Mouse (Mus musculus) heart, embryonic 16.5 days (tissue): ENCODE data around the gene Xylt2. TPM values are rescaled to one million over a fixed set of nuclear protein-coding genes. Genes with fewer than 3 reads are reported as not detected.

Experiments
- ATAC-seq: fragments of 200-750 bp; cut with Nextera tagmentation; replicated peaks from 2 replicates; pipeline ENCODE4 v1.8.0; 2017; ENCODE audit warnings: moderate number of reproducible peaks; ENCODE audit not compliant: insufficient read depth, low FRiP score; ENCODE audit errors: extremely low read depth
- H3K27ac ChIP-seq: fragments of 300-500 bp; sonication (generic); 2 replicates; pipeline ENCODE4 v1.5.1; 2014; ENCODE audit warnings: mild to moderate bottlenecking, low read length, control low read depth, moderate library complexity
- H3K27me3 ChIP-seq: fragments of 300-500 bp; sonication (generic); 2 replicates; pipeline ENCODE4 v1.6.1; 2014; ENCODE audit warnings: low read length, mixed read lengths; ENCODE audit not compliant: control insufficient read depth, insufficient read depth
- H3K36me3 ChIP-seq: fragments of 300-500 bp; sonication (generic); 2 replicates; pipeline ENCODE4 v1.6.1; 2014; ENCODE audit not compliant: control insufficient read depth, insufficient read depth
- H3K4me1 ChIP-seq: fragments of 300-500 bp; sonication (generic); 2 replicates; pipeline ENCODE4 v1.6.1; 2014; ENCODE audit warnings: low read length, mixed read lengths; ENCODE audit not compliant: control insufficient read depth, insufficient read depth
- H3K4me2 ChIP-seq: fragments of 300-500 bp; sonication (generic); 2 replicates; pipeline ENCODE4 v1.6.1; 2014; ENCODE audit warnings: low read depth, mild to moderate bottlenecking, control low read depth, low read length
- H3K4me3 ChIP-seq: fragments of 300-500 bp; sonication (generic); 2 replicates; pipeline ENCODE4 v1.5.1; 2014; ENCODE audit warnings: mild to moderate bottlenecking, control low read depth, low read length
- H3K9ac ChIP-seq: fragments of 300-500 bp; sonication (generic); 2 replicates; pipeline ENCODE4 v1.6.1; 2014; ENCODE audit warnings: low read length, control low read depth
- H3K9me3 ChIP-seq: fragments of 300-500 bp; sonication (generic); replicated peaks from 2 replicates; pipeline ENCODE4 v1.6.1; 2016; ENCODE audit warnings: low read length; ENCODE audit not compliant: control insufficient read depth
- WGBS: fragments of 180-500 bp; shearing (Covaris S2); extraction: QIAGEN DNeasy Blood & Tissue Kit; methylation state at CpG from one replicate; pipeline ENCODE4 v1.1.7; 2014; 5-methylcytosine and 5-hydroxymethylcytosine counted together
- polyA plus RNA-seq: library from polyadenylated mRNA; unstranded; fragments of >200 nt; fragmentation: Nextera tagmentation; extraction: Ambion mirVana; gene quantifications from 2 replicates; pipeline ENCODE4 v1.2.1, GENCODE M21; 2015

Gene Xylt2
- polyA plus RNA-seq, 1 experiment from 2014 or later, result 11.6 TPM

DNA sequence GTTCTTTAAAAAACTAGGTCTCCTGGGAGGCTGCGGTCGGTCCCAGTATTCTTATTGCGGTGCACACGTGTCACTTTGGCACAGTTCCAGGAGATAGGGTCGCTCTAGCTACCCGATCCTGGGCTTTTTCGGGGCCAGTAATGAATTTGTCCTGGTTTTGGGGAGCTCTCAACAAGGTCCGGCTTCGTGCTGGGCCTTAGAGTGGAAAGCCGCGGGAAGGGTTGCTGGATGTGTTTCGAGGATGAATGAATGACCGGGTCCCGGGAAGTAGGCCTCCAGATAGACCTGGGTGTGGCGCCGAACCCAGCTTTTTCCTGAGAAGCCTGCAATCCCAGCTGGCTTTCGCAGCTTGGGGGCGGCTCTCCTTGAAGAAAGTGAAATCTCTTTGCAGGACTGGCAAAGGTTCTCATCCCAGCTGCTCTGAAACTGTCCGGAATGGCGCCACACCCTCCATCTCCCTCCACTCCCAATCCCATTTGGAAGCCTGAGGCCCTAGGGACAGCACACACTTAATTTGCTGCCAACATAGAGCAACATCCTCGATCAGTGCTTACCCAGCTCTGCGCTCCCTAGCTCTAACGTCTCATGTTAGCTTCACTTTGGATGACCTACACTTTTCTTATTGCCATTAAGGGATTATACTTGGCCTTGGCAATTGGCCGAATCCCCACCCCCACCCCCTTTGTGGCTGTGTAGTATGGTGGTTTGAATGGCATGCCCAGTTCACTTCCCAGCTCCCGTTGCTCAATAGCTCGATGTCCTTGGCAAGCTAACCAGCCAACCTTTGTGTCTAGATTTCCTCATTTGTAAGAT lies 46.9 kb downstream of the Xylt2 start:
- peak overlapping the region; percentile 94 for H3K4me3 ChIP-seq
- 9% methylated on average over 26 of the region's 26 CpGs for WGBS
- H3K27me3 ChIP-seq, result no peaks in the 10 kb centered on the region
- peak overlapping the region; percentile 68 for H3K4me2 ChIP-seq
- ATAC-seq, result peak; percentile 20; the same call in 1 of the 2 replicates
- peaks cover 10% of the 10 kb centered on the region for H3K4me1 ChIP-seq
- peaks cover 26% of the 10 kb centered on the region for H3K36me3 ChIP-seq
- peak overlapping the region; percentile 94 for H3K9ac ChIP-seq
- no peaks in the 10 kb centered on the region for H3K9me3 ChIP-seq
- H3K27ac ChIP-seq, result peak overlapping the region; percentile 60

DNA sequence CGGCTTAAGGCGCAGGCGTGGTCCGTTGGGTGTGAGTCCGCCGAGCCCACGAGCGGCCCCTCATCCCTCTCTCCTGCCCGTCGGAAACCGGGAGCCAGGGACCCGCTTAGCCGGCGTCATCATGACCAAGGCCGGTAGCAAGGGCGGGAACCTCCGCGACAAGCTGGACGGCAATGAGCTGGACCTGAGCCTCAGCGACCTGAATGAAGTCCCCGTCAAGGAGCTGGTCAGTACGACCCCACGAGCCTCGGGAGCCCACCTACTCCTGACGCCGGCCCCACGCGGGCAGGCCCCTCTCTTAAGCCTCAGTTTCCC lies 47.5 kb downstream of the Xylt2 start:
- Histone ChIP-seq H3K27me3 (no peaks in the 10 kb centered on the region), H3K4me1 (peaks cover 10% of the 10 kb centered on the region), H3K4me2 (peak overlapping the region; percentile 68), H3K9ac (peak overlapping the region; percentile 94), H3K36me3 (peaks cover 21% of the 10 kb centered on the region), H3K4me3 (peak overlapping the region; percentile 94), H3K27ac (peak overlapping the region; percentile 60), H3K9me3 (no peaks in the 10 kb centered on the region)
- WGBS, result under 1% methylated on average over 26 of the region's 28 CpGs
- ATAC-seq, result peak; percentile 45

DNA sequence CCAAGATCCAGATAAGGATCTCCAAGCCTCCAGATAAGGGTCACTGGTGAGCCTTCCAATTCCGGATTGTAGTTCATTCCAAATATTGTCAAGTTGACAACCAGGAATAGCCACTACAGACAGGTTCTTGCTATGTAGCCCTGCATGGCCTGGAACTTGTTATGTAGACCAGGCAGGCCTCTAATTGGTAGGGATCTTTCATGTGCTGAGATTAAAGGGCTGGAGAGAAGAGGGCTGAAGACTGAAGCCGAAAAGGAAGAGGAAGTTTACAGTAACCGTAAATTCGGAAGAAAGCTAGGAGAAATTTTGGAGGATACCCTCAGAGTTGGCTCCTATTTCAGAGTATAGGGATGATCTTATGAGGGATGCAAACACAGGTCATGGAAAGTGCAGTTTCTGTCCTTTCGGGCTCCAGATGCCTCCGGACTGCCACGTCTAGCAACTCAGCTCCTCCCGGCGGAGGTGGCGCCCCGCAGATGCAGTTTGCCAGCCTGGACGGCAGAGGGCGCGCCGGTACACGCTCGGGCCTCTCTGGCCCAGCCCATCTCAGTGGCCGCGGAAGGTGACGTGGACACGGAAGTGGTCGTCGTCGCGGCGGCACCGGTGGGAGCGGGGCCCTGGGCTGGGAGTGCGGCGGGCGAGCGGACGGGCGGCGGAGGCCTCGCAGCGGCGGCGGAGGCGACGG lies 48.0 kb downstream of the Xylt2 start, which contains the start of gene Lrrc59:
Gene Lrrc59 (plus strand): TSS at position 569 of the 685 bp plus-strand sequence.
- ATAC-seq, result peak; percentile 96
- H3K27me3 ChIP-seq, result no peaks in the 10 kb centered on the region
- peak within 1 kb of the TSS; percentile 94 for H3K4me3 ChIP-seq
- H3K27ac ChIP-seq, result peak within 1 kb of the TSS; percentile 60
- WGBS, result 3% methylated on average over 34 of the region's 41 CpGs
- peak within 1 kb of the TSS; percentile 94 for H3K9ac ChIP-seq
- H3K36me3 ChIP-seq, result peaks cover 16% of the 10 kb centered on the region
- peak within 1 kb of the TSS; percentile 68 for H3K4me2 ChIP-seq
- H3K4me1 ChIP-seq, result peaks cover 10% of the 10 kb centered on the region
- no peaks in the 10 kb centered on the region for H3K9me3 ChIP-seq

GRCm38 (mm10) chr11:94622162-94622561 lies 55.2 kb downstream of the Xylt2 start:
- no peaks in the 10 kb centered on the region for H3K36me3 ChIP-seq
- no peak overlapping the region for H3K4me3 ChIP-seq
- no peak overlapping the region for H3K9ac ChIP-seq
- H3K27me3 ChIP-seq, result no peaks in the 10 kb centered on the region
- WGBS, result 65% methylated on average over 2 of the region's 2 CpGs
- no peaks in the 10 kb centered on the region for H3K9me3 ChIP-seq
- no peak for ATAC-seq
- no peaks in the 10 kb centered on the region for H3K4me1 ChIP-seq
- no peak overlapping the region for H3K4me2 ChIP-seq
- no peak overlapping the region for H3K27ac ChIP-seq

DNA sequence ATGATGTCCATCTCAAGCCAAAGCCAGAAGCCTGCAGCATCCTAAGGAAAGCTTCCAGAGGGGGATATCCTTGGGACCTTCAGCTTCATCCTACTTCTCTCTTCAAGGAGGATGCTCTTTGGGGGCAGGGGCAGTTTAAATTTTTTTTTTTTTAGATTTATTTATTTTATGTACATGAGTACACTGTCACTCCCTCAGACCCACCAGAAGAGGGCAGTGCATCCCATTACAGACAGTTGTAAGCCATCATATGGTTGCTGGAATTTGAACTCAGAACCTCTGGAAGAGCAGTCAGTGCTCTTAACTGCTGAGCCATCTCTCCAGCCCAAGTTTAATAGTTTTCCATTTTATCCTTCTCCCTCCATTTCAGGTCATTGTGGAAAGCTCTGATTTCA lies 55.9 kb downstream of the Xylt2 start:
- Histone ChIP-seq H3K27ac (no peak overlapping the region), H3K9ac (no peak overlapping the region), H3K27me3 (no peaks in the 10 kb centered on the region), H3K9me3 (0 out of 2 replicates have a peak, but pooled peaks cover 4% of the 10 kb centered on the region), H3K36me3 (no peaks in the 10 kb centered on the region), H3K4me3 (no peak overlapping the region), H3K4me1 (no peaks in the 10 kb centered on the region), H3K4me2 (no peak overlapping the region)
- no peak for ATAC-seq

DNA sequence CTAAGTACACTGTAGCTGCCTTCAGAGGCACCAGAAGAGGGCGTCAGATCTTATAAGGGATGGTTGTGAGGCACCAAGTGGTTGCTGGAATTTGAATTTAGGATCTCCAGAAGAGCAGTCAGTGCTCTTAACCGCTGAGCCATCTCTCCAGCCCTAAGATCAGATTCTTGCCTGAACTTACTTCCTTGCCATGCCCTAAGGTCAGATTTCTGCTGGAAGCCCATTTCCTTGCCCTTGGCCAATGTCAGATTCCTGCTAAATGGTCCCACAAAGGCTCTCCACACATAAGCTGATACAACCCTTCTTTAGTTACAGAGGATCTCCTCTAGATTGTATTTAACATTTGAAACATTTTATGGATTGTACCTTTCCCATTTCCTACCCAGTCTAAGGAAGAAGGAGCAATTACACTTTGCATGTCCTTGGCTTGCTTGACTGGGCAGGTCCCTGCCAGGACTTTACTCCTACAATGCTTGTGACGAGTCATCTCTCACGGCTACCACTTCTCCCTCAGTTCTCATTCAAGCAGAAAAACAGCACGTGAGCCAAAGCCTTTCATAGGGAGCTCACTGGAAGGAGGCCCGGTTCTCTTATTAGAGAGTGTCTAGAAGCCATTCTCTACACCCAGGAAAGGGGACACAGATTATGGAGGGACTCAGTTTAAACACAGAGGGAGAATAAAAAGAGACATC lies 56.4 kb downstream of the Xylt2 start:
- Histone ChIP-seq H3K9me3 (0 out of 2 replicates have a peak, but pooled peaks cover 4% of the 10 kb centered on the region), H3K9ac (no peak overlapping the region), H3K27me3 (peaks cover 2% of the 10 kb centered on the region; the same call in 1 of the 2 replicates), H3K4me3 (no peak overlapping the region), H3K27ac (no peak overlapping the region), H3K36me3 (no peaks in the 10 kb centered on the region), H3K4me1 (no peaks in the 10 kb centered on the region), H3K4me2 (no peak overlapping the region)
- WGBS, result 60% methylated on average over 6 of the region's 6 CpGs
- ATAC-seq, result no peak

GRCm38 (mm10) chr11:94617646-94618045 lies 59.7 kb downstream of the Xylt2 start:
- Histone ChIP-seq H3K9me3 (0 out of 2 replicates have a peak, but pooled peaks cover 4% of the 10 kb centered on the region), H3K36me3 (no peaks in the 10 kb centered on the region), H3K4me3 (no peak overlapping the region), H3K4me2 (no peak overlapping the region), H3K4me1 (no peaks in the 10 kb centered on the region), H3K9ac (no peak overlapping the region), H3K27ac (no peak overlapping the region), H3K27me3 (peaks cover 2% of the 10 kb centered on the region; the same call in 1 of the 2 replicates)
- no peak for ATAC-seq
- WGBS, result 82% methylated on average over 2 of the region's 2 CpGs

DNA sequence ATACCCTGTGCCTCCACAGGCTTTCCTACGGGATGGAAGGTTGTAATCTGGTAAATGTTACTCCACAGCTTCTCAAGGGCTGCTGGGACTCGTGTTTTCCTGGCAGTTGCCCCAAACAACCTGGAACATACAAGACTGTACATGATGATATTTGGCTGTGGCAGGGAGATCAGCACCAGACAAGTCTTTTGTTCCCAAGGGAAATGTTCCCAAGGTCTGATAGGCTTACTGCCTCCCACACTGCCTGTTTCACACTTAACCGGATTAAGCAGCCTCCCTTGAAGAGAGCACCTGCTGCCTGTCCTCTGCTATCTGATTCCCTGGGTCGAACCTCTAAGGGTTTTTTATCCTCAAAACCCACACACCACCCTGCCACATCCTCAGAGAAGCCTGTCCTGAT lies 61.8 kb downstream of the Xylt2 start:
- no peak for ATAC-seq
- H3K4me2 ChIP-seq, result no peak overlapping the region
- no peak overlapping the region for H3K4me3 ChIP-seq
- no peak overlapping the region for H3K9ac ChIP-seq
- H3K36me3 ChIP-seq, result no peaks in the 10 kb centered on the region
- no peaks in the 10 kb centered on the region for H3K4me1 ChIP-seq
- H3K9me3 ChIP-seq, result 0 out of 2 replicates have a peak, but pooled peaks cover 4% of the 10 kb centered on the region
- peaks cover 2% of the 10 kb centered on the region; the same call in 1 of the 2 replicates for H3K27me3 ChIP-seq
- WGBS, result 17% methylated on average over 4 of the region's 4 CpGs
- no peak overlapping the region for H3K27ac ChIP-seq
